Mouse (Mus musculus): Measurements from ENCODE around the gene Nrgn. TPM values are rescaled to one million over a fixed set of nuclear protein-coding genes. Genes with fewer than 3 reads are reported as not detected.
A peak's percentile ranks its signal among the peaks of the same experiment; 100 is the strongest.

The Nrgn gene
- polyA plus RNA-seq, 1 experiment = 7.8 TPM

DNA sequence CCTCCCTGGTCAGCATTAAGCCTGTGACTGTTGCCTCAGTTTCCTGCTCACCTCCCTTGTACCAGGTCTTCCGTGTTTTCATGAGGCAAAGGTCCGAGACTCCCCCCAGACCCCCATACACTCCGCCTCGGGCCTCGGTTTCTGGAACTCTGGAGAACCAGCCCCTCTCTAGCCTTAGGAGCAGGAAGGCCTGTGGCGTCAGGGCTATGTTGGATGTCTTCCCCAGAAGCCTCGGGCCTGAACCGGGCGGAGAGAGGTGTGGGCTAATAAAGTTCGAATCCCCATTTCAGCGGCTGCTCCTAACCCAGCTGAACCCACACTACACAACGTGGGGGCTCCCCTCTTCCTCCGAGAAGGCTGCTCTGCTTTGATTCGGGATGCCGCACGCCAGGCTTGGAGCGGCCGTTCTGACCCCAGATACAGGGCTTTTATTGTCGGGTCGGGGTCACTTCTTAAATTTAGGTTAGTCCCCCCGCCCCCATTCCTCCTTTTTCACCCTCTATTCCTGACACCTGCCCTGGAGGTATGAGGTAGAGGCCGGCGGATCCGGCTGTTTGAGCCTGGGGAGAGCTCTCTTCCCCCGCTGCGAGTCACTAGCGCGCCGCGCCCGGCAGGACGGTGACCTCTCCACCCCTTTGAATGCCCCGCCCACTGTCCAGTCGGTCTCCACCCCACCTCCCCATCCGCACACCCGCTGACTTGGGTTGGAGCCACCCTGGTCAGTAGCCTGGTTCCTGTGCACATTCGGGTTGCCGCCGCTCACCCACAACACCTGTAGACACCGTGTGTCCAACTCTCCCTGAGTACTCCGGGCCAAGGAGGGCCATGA lies 25.1 kb downstream of the Nrgn start, which contains the start of gene Esam:
Gene Esam, plus strand, starts transcription at position 683 of the 829 bp plus-strand sequence.
- H3K27me3 ChIP-seq (ENCODE audit: control insufficient read depth, insufficient read depth, low read length) = 0 out of 2 replicates have a peak, but pooled peaks cover 3% of the 10 kb centered on the region
- TF ChIP-seq POLR2A (IDR thresholded peaks at IDR 0.05; ENCODE audit: low read depth, low read length) (peak; percentile 10; the same call in 1 of the 2 replicates), CTCF (IDR thresholded peaks at IDR 0.05; ENCODE audit: extremely low read depth, insufficient read length, insufficient replicate concordance, low read depth, low read length) (no peak)
- H3K36me3 ChIP-seq (ENCODE audit: control insufficient read depth, insufficient read depth, low read length) = peaks cover 6% of the 10 kb centered on the region; the same call in 1 of the 2 replicates
- H3K4me3 ChIP-seq (ENCODE audit: low read depth, low read length) = peak within 1 kb of the TSS; percentile 61
- 35% methylated on average over 41 of the region's 41 CpGs for WGBS
- H3K4me1 ChIP-seq (ENCODE audit: control insufficient read depth, insufficient read depth, insufficient read length, low read length) = peaks cover 8% of the 10 kb centered on the region
- peak within 1 kb of the TSS; percentile 73 for H3K27ac ChIP-seq (ENCODE audit: insufficient read depth, low read depth, low read length)

DNA sequence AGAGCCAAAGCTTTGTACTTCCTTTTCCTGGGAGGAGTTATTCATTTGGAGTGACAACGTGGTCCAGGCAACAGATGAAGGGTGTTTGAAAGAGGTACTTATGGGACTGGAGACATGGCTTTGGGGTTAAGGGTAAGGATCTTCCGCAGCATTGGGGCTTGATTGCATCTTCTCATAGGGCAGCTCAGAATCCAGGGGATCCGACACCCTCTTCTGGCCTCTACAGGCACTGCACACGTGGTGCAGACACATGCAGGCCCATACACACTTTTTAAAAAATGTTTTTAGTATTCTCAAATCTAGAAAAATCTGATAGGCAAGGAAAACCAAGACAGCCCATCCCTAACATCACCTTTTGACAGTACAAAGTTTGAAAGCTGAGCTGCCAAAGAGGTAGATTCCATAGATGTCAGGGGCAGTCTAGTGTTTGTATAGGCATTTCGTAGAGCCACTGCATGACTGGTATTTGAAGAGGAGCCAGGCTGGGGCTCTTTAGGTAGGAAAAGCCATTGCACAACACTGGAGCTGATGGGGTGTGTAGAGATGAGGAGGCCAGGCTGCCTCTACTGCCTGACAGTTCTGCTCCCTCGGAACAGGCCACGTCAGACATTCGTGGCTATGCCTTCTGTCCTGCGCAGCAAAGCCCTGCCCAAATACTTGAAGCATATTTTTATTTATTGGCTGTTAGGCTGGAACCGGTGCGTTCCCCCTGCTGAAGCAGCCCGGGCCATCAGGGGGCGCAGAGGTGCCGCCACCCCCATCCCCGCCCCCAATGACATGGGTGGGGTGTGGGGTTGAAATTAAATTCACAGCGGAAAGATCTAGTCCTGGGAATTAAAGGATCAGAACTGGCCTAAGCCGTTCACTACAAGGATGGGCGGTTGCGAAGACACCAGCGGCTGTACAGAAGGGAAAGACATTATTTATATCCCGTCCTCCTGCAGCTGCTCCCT lies 26.0 kb downstream of the Nrgn start:
- Histone ChIP-seq H3K27me3 (ENCODE audit: control insufficient read depth, insufficient read depth, low read length) (0 out of 2 replicates have a peak, but pooled peaks cover 3% of the 10 kb centered on the region), H3K4me1 (ENCODE audit: control insufficient read depth, insufficient read depth, insufficient read length, low read length) (peaks cover 8% of the 10 kb centered on the region), H3K36me3 (ENCODE audit: control insufficient read depth, insufficient read depth, low read length) (peaks cover 7% of the 10 kb centered on the region; the same call in 1 of the 2 replicates), H3K27ac (ENCODE audit: insufficient read depth, low read depth, low read length) (no peak overlapping the region; the same call in 1 of the 2 replicates), H3K4me3 (ENCODE audit: low read depth, low read length) (peak overlapping the region; percentile 61)
- TF ChIP-seq POLR2A (IDR thresholded peaks at IDR 0.05; ENCODE audit: low read depth, low read length) (no peak), CTCF (IDR thresholded peaks at IDR 0.05; ENCODE audit: extremely low read depth, insufficient read length, insufficient replicate concordance, low read depth, low read length) (peak; percentile 10; the same call in 1 of the 2 replicates)
- 70% methylated on average over 21 of the region's 21 CpGs for WGBS

DNA sequence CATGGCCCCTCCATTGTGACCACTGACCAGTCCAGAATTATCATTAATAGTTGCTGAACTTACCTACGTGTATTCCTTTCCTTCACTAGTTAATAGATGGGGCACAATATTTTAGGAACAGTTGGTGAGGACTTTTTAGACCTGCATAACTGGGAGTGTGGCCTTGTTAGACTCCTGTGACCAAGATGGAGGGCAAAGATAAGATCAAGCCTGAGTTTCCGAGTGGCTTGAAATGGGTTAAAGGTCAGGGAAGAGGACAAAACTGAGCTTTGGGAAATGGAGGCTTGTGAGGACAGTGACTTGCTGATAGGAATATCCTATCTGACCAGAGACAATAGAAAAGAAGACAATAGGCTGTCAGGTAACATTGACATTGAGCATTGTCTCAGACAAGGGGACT lies 27.2 kb downstream of the Nrgn start:
- TF ChIP-seq CTCF (IDR thresholded peaks at IDR 0.05; ENCODE audit: extremely low read depth, insufficient read length, insufficient replicate concordance, low read depth, low read length) (no peak), POLR2A (IDR thresholded peaks at IDR 0.05; ENCODE audit: low read depth, low read length) (no peak)
- H3K4me3 ChIP-seq (ENCODE audit: low read depth, low read length) = no peak overlapping the region
- 0 out of 2 replicates have a peak, but pooled peaks cover 3% of the 10 kb centered on the region for H3K27me3 ChIP-seq (ENCODE audit: control insufficient read depth, insufficient read depth, low read length)
- peaks cover 10% of the 10 kb centered on the region for H3K36me3 ChIP-seq (ENCODE audit: control insufficient read depth, insufficient read depth, low read length)
- no peak overlapping the region for H3K27ac ChIP-seq (ENCODE audit: insufficient read depth, low read depth, low read length)
- 79% methylated on average over 2 of the region's 2 CpGs for WGBS
- H3K4me1 ChIP-seq (ENCODE audit: control insufficient read depth, insufficient read depth, insufficient read length, low read length) = peaks cover 3% of the 10 kb centered on the region; the same call in 1 of the 2 replicates

DNA sequence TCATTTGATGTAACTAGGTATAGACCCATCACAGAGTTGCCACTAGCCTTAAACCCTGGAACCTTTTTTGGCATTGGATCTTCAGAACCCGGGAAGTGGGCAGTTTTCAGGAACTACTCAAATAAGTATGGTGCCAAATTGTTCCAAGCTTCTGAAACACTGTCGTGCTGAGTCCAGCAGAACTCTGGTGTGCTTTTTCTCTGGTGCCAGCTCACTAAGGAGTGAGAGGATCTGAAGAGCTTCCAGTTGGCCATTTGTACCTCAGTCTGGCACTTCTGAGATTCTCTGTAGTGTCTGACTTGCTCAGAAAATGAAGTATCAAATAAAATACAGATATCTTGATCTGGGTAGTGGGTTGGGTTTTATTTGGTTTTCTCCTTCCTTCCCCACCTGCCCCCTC lies 32.7 kb downstream of the Nrgn start:
- WGBS = 91% methylated on average over 2 of the region's 2 CpGs
- Histone ChIP-seq H3K36me3 (ENCODE audit: control insufficient read depth, insufficient read depth, low read length) (peaks cover 16% of the 10 kb centered on the region), H3K4me3 (ENCODE audit: low read depth, low read length) (no peak overlapping the region), H3K27ac (ENCODE audit: insufficient read depth, low read depth, low read length) (no peak overlapping the region), H3K4me1 (ENCODE audit: control insufficient read depth, insufficient read depth, insufficient read length, low read length) (no peaks in the 10 kb centered on the region), H3K27me3 (ENCODE audit: control insufficient read depth, insufficient read depth, low read length) (no peaks in the 10 kb centered on the region)
- no peak for TF ChIP-seq CTCF (IDR thresholded peaks at IDR 0.05; ENCODE audit: extremely low read depth, insufficient read length, insufficient replicate concordance, low read depth, low read length)
- TF ChIP-seq POLR2A (IDR thresholded peaks at IDR 0.05; ENCODE audit: low read depth, low read length) = no peak

DNA sequence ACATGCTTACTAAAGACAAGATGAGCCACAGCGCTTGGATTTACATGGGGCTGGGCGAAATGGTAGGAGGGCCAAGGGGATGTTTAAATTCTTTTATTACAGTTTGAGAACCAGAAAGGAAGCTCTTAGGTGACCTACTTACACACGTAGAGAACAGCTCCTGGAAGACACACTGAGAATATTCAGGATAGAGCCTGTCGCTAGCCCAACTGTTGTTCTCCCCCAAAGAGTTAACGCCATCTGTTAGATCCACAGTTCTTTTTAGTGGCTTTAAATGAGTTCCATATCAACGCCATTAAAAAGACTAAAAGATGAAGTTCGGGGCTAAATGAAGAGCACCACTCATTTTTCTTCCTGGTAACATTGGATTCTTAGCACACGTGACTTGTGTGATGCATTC lies 33.7 kb downstream of the Nrgn start:
- Histone ChIP-seq H3K4me1 (ENCODE audit: control insufficient read depth, insufficient read depth, insufficient read length, low read length) (no peaks in the 10 kb centered on the region), H3K27me3 (ENCODE audit: control insufficient read depth, insufficient read depth, low read length) (no peaks in the 10 kb centered on the region), H3K4me3 (ENCODE audit: low read depth, low read length) (no peak overlapping the region), H3K36me3 (ENCODE audit: control insufficient read depth, insufficient read depth, low read length) (peaks cover 15% of the 10 kb centered on the region), H3K27ac (ENCODE audit: insufficient read depth, low read depth, low read length) (no peak overlapping the region)
- WGBS = 93% methylated on average over 8 of the region's 8 CpGs
- no peak for TF ChIP-seq POLR2A (IDR thresholded peaks at IDR 0.05; ENCODE audit: low read depth, low read length)
- no peak for TF ChIP-seq CTCF (IDR thresholded peaks at IDR 0.05; ENCODE audit: extremely low read depth, insufficient read length, insufficient replicate concordance, low read depth, low read length)

DNA sequence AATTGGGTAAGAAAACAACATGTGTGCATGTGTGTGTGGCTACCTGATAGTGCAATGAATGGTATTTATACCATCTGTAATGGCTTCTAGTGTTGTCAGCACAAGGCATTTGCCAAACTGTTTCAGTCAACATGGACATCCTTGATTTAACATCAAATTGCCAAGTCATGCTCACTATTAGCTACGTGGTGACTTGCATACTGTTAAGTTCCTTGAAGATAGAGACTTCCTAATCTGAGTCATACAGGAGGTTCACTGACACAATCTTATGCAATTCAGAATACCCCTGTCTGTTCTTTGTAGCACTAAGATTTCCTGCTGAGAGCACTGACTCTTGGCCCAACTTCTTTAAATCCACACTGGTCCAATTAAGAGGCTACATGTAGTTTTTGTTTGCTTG lies 35.2 kb downstream of the Nrgn start:
- peaks cover 10% of the 10 kb centered on the region for H3K36me3 ChIP-seq (ENCODE audit: control insufficient read depth, insufficient read depth, low read length)
- 17% methylated on average over 1 of the region's 1 CpGs for WGBS
- no peaks in the 10 kb centered on the region for H3K27me3 ChIP-seq (ENCODE audit: control insufficient read depth, insufficient read depth, low read length)
- no peak for TF ChIP-seq CTCF (IDR thresholded peaks at IDR 0.05; ENCODE audit: extremely low read depth, insufficient read length, insufficient replicate concordance, low read depth, low read length)
- TF ChIP-seq POLR2A (IDR thresholded peaks at IDR 0.05; ENCODE audit: low read depth, low read length) = no peak
- no peaks in the 10 kb centered on the region for H3K4me1 ChIP-seq (ENCODE audit: control insufficient read depth, insufficient read depth, insufficient read length, low read length)
- H3K4me3 ChIP-seq (ENCODE audit: low read depth, low read length) = no peak overlapping the region
- H3K27ac ChIP-seq (ENCODE audit: insufficient read depth, low read depth, low read length) = no peak overlapping the region

Measured in small intestine, adult 2 months (tissue).